Mouse (Mus musculus): Measurements from ENCODE around the gene Faap24.
A peak's percentile ranks its signal among the peaks of the same experiment; 100 is the strongest.

The Faap24 gene

GRCm38 (mm10) chr7:35396542-35397168, at the start of gene Faap24, which contains the start of gene Cep89:
Faap24 (minus strand) TSS chr7:35396836.
Cep89 (plus strand) TSS chr7:35397035.
- peak; percentile 94 to 97 for DNase-seq

GRCm38 (mm10) chr7:35435266-35435665, 38.6 kb upstream of the Faap24 start:
- DNase-seq, result no peak

DNA sequence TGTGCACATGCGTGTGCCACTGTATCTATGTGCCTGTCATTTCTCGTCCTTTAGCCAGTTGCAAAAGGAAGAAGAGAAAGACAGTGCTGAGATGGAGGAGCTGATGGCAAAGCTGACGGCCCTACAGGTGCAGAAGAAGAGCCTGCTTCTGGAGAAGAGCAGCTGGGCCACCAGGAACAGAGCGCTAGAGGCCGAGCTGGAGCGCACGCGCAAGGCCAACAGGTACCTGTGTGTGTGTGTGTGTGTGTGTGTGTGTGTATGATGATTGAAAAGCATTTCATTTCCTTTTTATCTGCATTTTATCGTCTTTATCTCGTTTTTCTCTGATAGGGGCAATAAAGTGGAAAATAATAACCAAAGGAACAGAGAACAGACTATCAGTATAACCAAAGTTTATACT, 31.5 kb upstream of the Faap24 start:
- no peak for DNase-seq

DNA sequence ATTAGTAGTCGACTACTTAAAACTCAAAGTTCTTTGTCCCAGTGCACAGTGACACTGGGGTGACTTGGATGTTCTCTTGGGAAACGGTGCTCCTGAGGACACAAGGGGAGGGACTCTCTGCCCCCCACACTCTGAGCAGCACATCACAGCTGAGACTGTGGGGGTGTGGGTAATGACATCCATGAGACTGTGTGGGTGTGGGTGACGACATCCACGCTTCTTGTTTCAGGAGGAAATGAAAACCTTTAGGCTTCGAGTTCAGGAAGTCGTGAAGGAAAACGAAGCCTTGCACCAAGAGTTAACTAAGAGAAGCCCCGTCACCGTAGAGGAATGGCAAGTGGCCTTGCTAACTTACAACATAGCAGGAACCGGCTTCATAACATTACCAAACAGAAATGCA, 26.4 kb upstream of the Faap24 start:
- DNase-seq, result no peak

DNA sequence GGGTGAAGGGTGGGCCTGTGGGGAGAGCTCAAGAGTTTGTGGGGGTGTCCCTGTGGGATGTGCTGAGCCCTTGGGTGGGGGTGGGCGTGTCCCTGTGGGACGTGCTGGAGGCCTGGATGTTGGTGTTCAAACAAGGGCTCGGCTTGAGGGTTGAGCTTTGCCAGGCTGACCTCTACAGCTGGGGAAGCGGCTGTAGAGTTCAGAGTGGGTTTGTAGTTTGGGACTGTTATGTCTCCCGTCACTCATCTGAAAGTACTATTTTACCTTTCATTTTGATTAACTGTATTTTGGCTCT, 20.0 kb upstream of the Faap24 start:
- DNase-seq, result no peak

DNA sequence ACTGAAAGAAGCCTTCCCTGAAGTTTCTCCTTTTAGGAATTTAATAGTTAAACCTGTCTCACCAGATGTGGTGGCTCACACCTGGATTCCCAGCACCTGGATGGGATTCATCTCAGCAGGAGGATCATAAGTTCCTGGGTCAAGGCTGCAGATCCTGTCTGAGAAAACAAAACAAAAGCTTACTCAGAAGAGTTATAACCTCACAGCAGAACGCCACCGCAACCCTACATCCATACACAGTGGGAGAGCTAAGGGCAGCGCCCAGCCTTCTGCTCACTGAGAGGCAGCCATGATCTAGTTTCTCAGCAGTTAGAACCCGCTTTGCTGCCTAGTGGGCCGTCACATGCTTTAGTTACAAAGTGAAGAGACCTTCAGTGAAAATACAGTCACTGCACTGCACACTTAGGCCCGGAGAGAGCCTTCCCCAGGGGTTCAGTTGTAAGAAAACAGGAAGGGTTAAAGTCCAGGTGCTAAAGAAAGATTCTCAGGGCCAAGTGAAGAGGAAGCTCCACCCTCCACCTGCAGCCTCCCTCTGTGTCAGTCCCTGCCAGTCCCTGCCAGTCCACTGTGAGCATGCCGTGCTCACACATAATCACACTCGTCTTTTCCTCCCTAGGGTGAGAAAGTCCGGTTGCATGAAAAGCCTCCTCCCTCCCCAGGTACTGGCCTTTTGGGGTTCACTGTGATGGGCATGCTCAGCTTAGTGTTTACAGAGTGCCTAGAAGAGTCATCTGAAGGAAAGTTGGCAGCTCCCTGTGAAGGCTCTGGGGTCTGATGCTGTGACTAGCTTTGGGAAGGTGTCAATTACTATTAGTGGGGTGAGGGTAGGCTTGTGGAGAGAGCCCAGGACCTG, 19.4 kb upstream of the Faap24 start:
- no peak for DNase-seq

GRCm38 (mm10) chr7:35415226-35415625, 18.6 kb upstream of the Faap24 start:
- DNase-seq, result no peak

- DNase-seq, result no peak
Measured at GRCm38 (mm10) chr7:35401169-35401568, 4.5 kb upstream of the Faap24 start.

GRCm38 (mm10) chr7:35395734-35396456, 741 bp downstream of the Faap24 start:
- no peak for DNase-seq

GRCm38 (mm10) chr7:35392935-35393334, 3.7 kb downstream of the Faap24 start:
- DNase-seq, result peak in 1 of 2 experiments; percentile 39

- no peak for DNase-seq
Measured at GRCm38 (mm10) chr7:35388694-35389093, 7.9 kb downstream of the Faap24 start.

DNA sequence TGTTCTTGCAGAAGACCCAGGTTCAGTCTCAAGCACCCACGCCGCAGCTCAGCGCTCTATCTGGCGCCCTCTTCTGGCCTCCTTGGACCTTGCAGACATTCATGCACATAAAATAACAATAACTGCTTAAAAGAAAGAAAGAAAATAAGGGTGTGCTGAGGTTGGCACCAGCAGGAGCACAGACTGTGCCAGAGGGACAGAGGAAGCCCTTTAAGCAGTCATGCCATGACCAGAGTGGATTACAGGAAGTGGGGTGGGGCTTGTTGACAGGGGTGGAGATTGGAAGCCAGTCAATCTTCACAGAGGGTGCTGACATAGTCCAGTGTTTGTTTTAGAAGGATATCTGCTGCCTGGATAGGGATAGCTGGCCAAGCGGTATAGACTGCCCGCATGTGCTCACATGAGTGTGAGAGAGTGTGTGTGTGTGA, 10.1 kb downstream of the Faap24 start:
- peak; percentile 65 to 75 for DNase-seq

DNA sequence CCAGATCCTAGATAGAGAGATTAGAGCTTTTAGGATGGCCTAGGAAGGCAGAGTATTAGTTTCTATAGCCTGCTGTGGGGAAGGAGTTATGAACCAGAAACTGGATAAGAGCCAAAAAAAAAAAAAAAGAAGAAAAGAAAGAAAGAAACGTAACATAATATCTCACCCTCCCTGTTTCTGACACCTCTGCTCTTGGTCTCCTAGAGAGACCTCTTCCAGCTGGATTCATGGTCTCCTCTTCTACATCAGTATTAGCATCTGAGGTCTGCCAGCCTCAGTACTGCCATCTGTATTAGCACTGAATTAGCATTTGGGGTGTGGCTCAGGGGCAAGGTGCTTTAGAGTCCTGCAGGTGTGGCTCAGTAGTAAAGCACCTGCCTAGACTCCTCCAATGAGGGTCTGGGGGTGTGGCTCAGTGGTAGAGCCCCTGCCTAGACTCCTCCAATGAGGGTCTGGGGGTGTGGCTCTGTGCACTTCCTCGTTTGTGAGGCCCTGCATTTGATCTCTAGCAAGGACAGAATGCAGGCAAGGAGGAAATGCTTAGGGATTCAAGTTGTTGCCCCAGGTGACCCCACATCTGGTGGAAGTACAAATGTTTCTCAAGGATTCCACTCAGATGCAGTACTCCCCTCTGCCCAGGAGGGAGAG, 13.8 kb downstream of the Faap24 start:
- no peak for DNase-seq

GRCm38 (mm10) chr7:35381861-35382260, 14.8 kb downstream of the Faap24 start:
- DNase-seq, result no peak

DNA sequence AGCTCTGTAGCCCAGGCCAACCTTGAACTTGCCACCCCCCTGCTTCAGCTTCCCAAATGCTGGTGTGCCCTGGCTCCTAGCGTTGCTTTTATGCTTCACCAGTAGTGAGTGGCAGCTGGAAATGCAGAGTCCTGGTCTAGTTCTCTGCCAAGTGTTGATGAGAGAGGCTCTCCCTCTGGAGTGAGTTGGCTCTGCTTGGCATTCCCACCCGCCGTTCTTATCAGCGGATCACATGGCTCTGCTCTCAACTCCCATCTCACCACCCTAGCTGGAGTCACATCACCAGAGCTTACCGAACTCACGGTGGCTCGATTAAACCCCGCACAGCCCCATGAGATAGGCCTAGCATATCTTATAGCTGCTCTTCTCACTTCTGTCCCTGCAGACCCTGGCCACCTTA, 16.3 kb downstream of the Faap24 start:
- DNase-seq, result peak in 1 of 2 experiments; percentile 29

DNA sequence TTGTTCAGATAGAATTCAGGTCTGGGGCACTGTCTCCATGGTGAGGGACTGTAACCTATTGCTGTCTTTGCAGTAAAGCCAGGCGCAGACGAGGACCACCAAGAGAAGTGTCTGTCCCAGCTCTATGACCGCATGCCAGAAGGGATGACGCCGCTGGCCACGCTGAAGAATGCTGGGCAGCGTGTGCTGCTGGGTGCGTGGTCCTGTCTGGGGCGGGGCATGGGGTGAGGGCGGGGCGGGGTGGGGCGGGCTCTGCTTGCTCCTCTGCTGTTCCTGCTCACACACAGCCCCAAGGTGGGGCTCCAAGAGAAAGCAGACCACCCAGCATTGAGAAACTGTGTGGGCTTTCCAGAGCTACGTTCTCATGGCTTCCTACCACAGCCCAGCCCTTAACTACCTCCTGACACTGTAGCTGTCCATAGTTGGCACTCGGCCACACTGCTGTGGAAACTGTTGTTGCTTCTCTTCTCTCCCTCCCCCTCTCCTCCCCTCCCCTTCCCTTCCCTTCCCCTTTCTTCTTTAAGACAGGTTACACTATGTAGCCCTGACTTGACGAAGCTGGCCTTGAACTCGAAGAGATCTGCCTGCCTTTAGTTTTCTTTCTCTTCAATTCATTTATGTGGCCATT, 17.0 kb downstream of the Faap24 start:
- DNase-seq, result peak in 1 of 2 experiments; percentile 29

- no peak for DNase-seq
Measured at GRCm38 (mm10) chr7:35376623-35377022, 20.0 kb downstream of the Faap24 start.

DNA sequence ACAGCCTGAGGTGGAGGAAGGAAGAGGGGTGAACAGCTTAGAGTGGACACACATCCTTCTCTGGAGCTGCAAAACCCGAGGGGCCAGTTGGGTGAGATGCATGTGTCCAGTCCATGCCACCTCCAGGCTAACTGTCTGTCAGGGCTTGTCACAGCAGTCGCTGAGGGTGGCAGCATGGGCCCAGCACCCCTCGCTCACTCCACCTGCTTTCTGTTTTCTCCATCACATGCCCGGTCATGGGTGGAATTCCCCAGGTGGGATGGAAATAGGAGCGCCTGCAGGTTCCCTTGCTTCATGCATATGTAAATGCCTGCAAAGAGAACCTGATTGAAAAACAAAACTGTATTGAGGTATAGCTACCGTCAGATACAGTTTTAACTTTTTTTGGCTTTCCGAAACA, 22.4 kb downstream of the Faap24 start:
- DNase-seq, result no peak

DNA sequence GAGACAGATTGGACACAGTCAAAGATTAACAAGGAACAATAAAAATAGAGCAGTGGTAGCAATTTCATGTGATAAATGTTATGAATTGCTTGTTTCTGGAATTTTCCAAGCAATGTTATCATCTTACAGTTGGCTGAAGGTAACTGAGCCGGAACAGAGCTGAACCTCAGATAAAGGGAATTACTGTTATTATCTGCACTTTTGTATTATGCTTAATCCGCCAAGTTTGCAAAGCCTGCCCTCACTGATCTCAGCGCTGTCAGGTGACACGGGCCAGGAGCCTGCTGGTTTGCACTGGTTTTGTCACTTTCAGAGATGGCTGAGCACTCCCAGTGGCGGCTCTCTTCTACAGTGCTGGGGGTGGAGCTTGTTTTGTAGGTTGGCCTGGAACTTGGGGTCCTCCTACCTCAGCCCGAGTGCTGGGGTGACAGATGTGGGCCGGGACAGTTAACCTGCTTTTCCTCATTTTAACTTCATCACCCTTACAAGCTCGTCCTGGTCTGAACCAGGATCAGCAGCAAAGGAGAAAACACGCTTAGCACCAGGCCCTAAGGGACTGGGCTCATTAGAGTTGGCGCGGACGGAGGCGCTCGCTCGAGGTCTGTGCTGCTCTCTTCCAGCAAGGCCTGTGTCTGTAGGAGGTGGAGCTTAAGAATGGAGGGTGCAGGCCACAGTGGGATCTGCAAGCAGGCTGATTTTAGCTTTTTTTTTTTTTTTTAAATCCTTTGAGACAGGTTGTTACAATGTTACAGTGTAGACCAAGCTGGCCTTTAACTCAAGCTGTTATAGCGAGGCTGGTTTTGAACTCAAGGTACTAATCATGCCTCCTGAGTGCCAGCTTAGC, 23.3 kb downstream of the Faap24 start:
- DNase-seq, result no peak

DNA sequence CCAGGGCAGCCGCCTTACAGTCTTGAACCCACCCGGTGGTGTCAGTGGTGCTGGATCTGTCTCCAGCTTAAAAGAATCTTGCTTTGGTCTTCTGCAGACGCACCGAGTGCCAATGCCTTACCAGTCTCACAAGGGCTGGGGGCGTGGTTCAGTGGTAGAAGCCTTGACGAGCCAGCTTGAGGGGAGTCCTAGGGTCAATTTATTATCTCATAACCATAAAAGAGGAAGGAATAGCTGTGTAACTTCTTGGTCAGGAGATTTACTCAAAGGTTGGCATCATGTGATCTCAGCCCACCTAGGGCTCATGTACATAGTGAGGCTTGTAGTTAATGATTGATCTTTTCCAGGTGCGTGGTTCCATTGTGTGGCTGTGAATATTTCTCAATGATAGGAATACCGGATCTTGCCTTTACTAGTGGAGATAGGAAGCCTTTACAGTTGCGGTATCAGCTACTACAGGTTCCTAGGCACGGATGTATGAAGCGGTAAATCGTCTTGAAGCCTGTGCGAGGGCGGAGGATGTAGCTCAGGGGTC, 24.1 kb downstream of the Faap24 start:
- no peak for DNase-seq

DNA sequence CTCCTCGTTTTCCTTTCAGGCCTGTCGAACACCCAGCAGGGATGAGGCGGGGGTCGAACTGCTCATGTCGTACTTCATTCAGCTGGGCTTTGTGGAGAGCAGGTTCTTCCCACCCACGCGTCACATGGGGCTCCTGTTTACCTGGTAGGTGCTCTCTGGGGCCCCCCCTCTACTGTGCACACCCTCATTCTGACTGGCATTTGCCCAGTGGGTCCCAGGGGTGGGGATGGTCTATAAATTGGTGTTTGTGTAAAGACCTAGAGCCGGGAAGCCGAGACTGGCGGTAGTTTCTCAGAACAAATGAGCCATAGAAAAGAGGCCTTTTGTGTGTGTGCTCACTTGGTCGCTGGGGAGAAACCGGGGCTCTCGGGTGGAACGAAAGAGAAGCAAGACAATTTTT, 25.5 kb downstream of the Faap24 start:
- DNase-seq, result no peak
